Mouse (Mus musculus) liver, postnatal 0 days (tissue): ENCODE results near the gene Eef1akmt1.

ENCODE experiments used
- CTCF ChIP-seq: sonication (generic); IDR thresholded peaks from 2 replicates; pipeline ENCODE4 v1.5.1; 2016; ENCODE audit warnings: antibody characterized with exemption, low read depth
- EP300 ChIP-seq: IDR thresholded peaks from 2 replicates; pipeline ENCODE4 v1.6.1; 2016; ENCODE audit warnings: antibody characterized with exemption, low read depth, mild to moderate bottlenecking

DNA sequence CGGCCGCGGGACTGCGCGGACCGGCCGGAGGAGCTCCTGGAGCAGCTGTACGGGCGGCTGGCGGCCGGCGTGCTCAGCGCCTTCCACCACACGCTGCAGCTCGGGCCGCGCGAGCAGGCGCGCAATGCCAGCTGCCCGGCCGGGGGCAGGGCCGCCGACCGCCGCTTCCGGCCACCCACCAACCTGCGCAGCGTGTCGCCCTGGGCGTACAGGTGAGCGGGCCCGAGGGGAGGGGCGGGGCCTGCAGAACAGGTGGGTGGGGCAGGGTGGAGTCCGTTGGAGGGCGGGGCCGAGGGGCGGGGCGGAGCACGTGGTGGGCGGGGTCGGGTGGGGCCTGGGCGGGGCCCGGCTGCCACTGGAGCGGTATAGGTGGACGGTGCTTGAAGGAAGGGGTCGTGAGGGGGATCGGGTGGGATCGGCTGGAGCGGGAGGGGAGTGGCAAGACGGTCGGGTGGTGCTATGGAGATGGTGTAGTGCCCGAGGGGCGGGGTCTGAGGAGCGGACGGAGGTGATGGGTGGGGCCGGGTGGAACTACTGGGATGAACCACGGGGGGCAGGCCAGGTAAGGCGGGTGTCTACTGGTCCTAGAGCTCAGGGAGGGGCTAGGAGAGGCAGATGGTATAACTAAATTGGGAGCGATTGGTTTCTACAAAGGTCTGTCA, 45.9 kb downstream of the Eef1akmt1 start:
- no peak for TF ChIP-seq CTCF
- TF ChIP-seq EP300: no peak
